Mouse (Mus musculus) MEL (cell line): ENCODE measurements around the gene Cmss1.

ENCODE experiments used
- CTCF ChIP-seq, 3 experiments: IDR thresholded peaks in 2 of 3; conservative IDR thresholded peaks in 1 of 3; 2 replicates each; pipeline ENCODE4 v1.5.1; 2011 to 2012; ENCODE audit warnings: low read length in 3 of 3, low read depth in 2 of 3, mild to moderate bottlenecking in 2 of 3, improper control_type of control experiment in 1 of 3, inconsistent platforms in 1 of 3, mixed read lengths in 1 of 3, moderate library complexity in 1 of 3; ENCODE audit not compliant: control insufficient read depth in 1 of 3, insufficient read depth in 1 of 3, poor library complexity in 1 of 3, severe bottlenecking in 1 of 3
- EP300 ChIP-seq, 2 experiments: IDR thresholded peaks; 2 replicates each; pipeline ENCODE4 v1.6.1; 2011; ENCODE audit warnings: improper control_type of control experiment in 2 of 2, low read length in 2 of 2, low read depth in 1 of 2, mild to moderate bottlenecking in 1 of 2
- ETS1 ChIP-seq: IDR thresholded peaks from 2 replicates; pipeline ENCODE4 v1.6.1; 2012; ENCODE audit warnings: low read depth, mild to moderate bottlenecking, inconsistent platforms, low read length, improper control_type of control experiment, moderate library complexity
- JUND ChIP-seq: IDR thresholded peaks from 2 replicates; pipeline ENCODE4 v1.6.1; 2011; ENCODE audit warnings: low read depth, mild to moderate bottlenecking, improper control_type of control experiment, low read length
- MAFK ChIP-seq: IDR thresholded peaks from 2 replicates; pipeline ENCODE4 v1.6.1; 2011; ENCODE audit warnings: low read depth, mild to moderate bottlenecking, low read length, improper control_type of control experiment, borderline replicate concordance
- MAZ ChIP-seq: IDR thresholded peaks from 2 replicates; pipeline ENCODE4 v1.6.1; 2012; ENCODE audit warnings: low read depth, mild to moderate bottlenecking, inconsistent platforms, low read length, improper control_type of control experiment
- MYB ChIP-seq: IDR thresholded peaks from 2 replicates; pipeline ENCODE4 v1.6.1; 2011; ENCODE audit warnings: mild to moderate bottlenecking, low read depth, low read length, improper control_type of control experiment
- POLR2A ChIP-seq, 2 experiments: IDR thresholded peaks; 2 replicates each; pipeline ENCODE4 v1.6.1; 2011 to 2012; ENCODE audit warnings: low read length in 2 of 2, mild to moderate bottlenecking in 2 of 2, control low read depth in 1 of 2, improper control_type of control experiment in 1 of 2, low read depth in 1 of 2, moderate library complexity in 1 of 2; ENCODE audit not compliant: control insufficient read depth in 1 of 2, insufficient read depth in 1 of 2, poor library complexity in 1 of 2
- POLR2AphosphoS2 ChIP-seq: IDR thresholded peaks from 2 replicates; pipeline ENCODE4 v1.6.1; 2011; ENCODE audit warnings: low read length, improper control_type of control experiment
- SMC3 ChIP-seq: IDR thresholded peaks from 2 replicates; pipeline ENCODE4 v1.6.1; 2011; ENCODE audit warnings: low read depth, low read length, improper control_type of control experiment
- USF2 ChIP-seq, 2 experiments: IDR thresholded peaks; 2 replicates each; pipeline ENCODE4 v1.6.1; 2011 to 2012; ENCODE audit warnings: improper control_type of control experiment in 2 of 2, low read length in 2 of 2, borderline replicate concordance in 1 of 2, inconsistent platforms in 1 of 2, low read depth in 1 of 2, mild to moderate bottlenecking in 1 of 2; ENCODE audit not compliant: insufficient read depth in 1 of 2

DNA sequence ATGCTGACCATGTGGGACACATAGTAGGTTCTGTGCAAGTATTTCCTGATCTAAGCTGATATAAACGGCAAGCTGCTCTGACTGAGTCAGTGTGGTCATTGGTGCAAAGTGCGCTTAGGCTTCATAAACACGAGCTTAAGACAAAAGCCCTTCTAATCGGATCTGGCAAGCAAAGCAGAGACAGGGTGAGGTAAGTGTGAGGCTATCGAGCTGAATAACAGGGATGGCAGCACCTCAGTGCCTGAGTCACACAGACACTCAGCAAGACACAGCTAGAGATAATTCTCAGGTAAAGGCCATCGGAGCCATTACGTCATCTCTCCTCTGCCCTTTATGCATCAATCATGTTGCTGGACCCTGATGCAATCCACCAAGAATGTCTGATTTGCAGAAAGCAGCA, 153.7 kb downstream of the Cmss1 start:
- TF ChIP-seq EP300 (IDR thresholded peaks at IDR 0.05; ENCODE audit: low read depth in 1 of 2, low read length in 2 of 2): no peak
- TF ChIP-seq ETS1: no peak
- TF ChIP-seq POLR2A (IDR thresholded peaks at IDR 0.05; ENCODE audit: control insufficient read depth in 1 of 2, insufficient read depth in 1 of 2, low read depth in 1 of 2, low read length in 2 of 2, poor library complexity in 1 of 2): no peak
- no peak for TF ChIP-seq CTCF (IDR thresholded peaks at IDR 0.05 in 2 of 3, conservative IDR thresholded peaks at IDR 0.05 in 1 of 3; ENCODE audit: control insufficient read depth in 1 of 3, insufficient read depth in 1 of 3, low read depth in 2 of 3, low read length in 3 of 3, poor library complexity in 1 of 3, severe bottlenecking in 1 of 3)
- TF ChIP-seq POLR2AphosphoS2: no peak
- no peak for TF ChIP-seq MYB
- TF ChIP-seq MAZ: no peak
- no peak for TF ChIP-seq SMC3
- TF ChIP-seq JUND: no peak
- TF ChIP-seq MAFK: no peak
- no peak for TF ChIP-seq USF2 (IDR thresholded peaks at IDR 0.05; ENCODE audit: borderline replicate concordance in 1 of 2, insufficient read depth in 1 of 2, low read depth in 1 of 2, low read length in 2 of 2)
